Mouse (Mus musculus) gastrocnemius, adult 8-10 months (tissue): ENCODE data around the gene 1700067P10Rik. TPM values are rescaled to one million over a fixed set of nuclear protein-coding genes. Genes with fewer than 3 reads are reported as not detected.

ENCODE experiments used
- DNase-seq, 2 experiments: peaks; one replicate each; pipeline ENCODE4 v3.0.0; 2022; ENCODE audit warnings: low spot score in 2 of 2
- total RNA-seq, 4 experiments: library from RNA; stranded (reverse); gene quantifications; 2 replicates each; pipeline ENCODE4 v1.2.4; 2022

The 1700067P10Rik gene
- total RNA-seq, 4 experiments from 2014 or later = not detected

DNA sequence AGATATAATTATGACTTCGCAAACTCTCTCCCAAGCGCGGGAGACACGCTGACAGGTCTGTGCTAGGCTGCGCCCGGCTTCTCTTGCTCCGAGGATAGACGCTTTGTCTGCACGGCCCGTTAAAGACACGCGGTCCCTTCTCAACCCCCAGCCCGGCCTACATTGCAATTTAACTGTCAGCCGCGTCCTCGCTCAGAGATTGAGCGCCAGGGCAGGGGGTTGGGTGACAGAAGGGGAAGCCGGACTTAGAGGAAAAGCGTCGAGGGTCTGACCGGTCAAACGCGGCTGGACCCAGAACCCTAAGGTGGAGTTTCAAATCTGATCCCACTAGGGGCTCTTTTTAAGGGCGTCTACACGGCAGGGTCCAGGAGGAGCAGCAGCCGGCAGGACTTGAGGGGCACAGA lies 6.6 kb downstream of the 1700067P10Rik start:
- DNase-seq = no peak

DNA sequence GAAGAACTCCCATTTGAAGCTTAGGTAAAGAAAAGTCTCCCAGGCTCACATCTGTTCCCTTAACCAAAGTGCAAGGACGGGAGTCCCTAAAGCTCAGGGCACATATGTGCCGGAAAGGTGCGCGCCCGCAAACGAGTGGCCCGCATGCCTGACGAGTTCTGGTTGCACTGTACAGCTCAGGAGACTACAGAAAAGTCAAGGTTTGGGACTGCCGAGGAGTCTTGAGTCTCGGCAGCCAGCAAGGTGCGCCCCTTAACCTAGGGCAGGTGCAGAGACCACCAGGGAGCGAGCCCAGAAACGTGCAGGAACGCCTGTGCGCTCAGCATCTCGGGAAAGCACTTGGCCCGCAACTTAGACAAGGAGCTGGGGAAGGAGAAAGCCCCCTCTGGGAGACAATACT lies 7.2 kb downstream of the 1700067P10Rik start:
- no peak for DNase-seq

DNA sequence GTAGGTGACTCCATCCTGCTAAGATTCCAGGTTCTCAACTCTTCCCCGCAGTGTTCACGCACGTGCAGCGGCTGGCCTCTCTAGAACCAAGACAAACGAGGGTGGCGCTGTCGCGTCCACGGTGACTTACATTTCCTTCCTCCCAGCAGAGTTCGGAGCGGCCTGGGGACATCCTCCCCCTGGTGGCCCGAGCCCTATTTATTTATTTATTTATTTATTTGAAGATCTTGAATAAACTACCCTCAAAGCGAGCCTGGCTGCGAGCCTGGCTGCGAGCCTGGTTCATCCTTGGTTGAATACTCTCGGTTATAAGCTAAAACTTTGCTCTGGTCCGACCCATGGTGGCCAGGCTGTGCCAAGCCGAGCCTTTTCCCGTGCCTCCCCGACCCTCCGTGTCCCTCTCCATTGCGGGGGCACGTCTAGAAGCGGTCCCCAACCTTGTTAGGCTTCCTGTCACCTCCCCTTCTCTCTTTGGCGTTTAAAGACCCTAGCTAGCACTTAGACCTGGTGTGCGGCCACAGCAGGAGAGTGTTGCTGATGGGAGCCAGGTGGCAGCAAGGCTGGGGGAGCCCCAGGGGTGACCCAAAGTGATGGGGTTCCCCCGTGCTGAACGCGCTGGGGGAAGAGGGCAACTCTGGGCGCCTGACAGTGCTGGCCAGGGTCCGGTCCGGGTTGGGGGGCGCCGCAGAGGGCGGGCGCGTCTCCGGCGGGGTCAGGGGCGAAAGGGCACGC lies 8.1 kb downstream of the 1700067P10Rik start:
- no peak for DNase-seq

DNA sequence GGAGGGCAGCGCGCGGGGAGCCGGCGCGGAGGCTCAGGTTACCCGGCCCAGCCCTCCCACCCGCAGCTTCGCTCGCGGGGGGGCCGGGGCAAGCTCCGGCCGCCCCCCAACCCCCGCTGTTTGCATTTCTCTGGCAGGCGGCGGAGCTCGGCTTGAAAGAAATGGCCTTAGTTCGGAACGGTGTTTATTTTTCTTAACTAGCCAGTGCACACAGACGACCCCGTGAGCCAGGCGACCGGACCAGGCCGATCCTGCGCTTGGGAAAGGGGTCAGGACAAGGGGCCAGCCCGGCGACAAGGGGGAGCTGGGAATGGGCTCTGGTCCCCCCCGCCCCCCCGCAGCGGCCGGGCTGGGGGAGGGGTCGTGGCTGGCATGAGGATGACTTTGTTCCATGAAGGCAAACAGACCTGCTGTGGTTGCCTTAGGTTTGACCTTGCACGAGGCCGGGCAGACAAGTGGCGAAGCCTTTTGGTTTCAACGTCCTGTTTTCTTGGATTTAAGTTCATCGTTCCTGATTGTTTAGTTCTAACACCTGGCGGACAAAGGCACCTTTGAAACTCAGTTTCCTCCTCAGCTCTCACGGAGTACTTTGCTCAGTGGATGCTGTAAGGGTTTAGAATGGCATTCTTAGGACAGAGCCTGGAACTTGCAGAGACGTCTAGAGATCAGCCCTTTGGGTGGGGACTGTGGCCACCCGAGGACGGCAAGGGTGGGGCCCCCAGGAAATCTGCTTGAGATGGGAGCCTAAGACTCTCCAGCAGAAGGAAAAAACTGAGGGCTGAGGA lies 8.8 kb downstream of the 1700067P10Rik start:
- no peak for DNase-seq

DNA sequence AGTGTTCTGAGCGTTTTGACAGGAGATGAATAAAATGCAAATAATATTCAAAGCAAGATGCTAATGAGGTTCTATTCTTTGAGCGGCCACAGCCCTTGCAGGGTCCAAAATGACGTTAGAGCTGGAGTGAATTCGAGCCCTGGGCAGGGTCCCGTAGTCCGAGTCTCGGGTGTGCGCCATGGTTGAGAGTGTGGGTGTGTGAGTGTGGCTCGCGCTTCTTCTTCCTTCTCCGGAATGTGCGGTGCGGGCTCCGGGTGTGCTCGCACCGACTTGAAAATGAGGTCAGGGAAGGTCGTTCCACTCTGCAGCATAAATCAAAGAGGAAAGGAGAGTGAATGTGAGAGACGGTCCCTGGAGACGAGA lies 9.4 kb downstream of the 1700067P10Rik start:
- DNase-seq = no peak

DNA sequence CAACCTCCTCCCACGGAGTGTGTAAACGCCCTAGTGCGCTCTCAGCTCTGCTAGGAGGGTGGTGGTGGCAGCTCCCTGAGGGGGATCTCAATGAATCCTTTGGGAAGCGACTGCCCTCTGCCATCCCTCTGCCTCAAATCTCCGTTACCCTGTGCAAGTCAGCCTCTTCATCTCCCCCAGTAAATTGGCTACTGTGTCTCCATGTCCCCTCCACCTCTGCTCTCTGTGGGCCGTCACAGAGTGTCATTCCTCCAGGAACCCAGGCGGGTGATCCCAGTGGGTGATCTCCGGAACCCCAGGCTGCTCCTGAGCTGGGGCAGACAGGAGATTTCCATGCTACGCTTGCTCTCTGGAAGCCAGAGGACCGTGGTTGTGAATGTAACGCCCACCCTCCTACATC lies 10.2 kb downstream of the 1700067P10Rik start:
- no peak for DNase-seq

DNA sequence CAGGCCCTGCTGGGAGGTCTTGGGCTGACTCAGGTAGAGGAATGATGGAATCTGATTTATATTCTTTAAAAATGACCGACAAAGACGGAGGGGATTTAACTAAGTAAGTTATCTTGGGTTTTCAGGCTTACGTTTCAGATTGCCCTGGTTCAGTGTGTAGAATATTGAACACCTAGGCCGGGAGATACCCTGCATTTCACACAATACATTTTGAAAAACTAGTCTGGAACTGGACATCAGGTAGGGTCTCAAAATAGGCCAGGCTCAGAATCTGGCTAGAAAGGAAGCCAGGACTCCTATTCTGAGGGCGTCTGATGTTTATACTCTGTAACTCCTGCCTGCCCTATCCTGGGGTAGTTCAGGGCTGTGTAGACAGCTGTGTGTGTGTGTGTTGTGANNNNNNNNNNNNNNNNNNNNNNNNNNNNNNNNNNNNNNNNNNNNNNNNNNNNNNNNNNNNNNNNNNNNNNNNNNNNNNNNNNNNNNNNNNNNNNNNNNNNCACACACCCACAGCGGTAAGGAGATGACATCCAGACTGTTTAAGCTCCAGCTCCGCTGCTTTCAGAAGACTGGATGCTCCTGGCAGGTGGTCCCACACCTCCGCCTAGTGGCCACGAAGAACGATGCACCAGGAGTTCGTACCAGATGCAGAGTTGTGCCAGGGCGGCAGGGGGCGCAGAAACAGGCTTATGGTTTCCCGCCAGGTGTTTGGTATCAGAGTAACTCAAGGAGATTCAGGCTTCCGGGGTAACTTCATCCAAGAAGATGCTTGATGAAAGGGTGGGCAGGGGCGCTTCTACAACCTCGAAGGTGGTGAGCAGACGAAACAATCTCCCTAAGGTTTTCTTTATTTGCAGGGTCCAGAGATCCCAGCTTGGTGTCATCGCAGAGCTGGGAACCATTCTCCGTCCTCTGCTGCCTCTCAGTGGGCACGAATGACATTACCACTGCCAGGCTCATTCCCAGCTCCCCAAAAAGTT lies 11.6 kb downstream of the 1700067P10Rik start:
- peak; percentile 68 to 71 for DNase-seq

DNA sequence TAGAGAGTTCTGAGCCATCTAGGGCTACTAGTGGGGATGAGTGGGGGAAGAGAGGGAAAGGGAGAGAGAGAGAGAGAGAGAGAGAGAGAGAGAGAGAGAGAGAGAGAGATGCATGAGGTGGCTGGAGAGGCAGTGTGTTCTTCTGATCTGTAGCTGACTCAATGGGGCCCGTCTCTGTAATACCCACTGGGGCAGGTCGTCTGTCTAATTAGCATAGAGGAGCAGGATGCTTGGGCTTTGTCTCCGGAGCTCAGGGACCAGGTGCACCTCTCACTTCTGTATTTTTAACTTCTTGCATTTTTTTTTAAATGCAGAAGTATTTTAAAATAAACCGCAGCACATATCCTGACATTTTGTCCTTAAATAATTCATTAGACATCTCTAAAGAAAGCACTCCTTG lies 18.2 kb downstream of the 1700067P10Rik start:
- no peak for DNase-seq

DNA sequence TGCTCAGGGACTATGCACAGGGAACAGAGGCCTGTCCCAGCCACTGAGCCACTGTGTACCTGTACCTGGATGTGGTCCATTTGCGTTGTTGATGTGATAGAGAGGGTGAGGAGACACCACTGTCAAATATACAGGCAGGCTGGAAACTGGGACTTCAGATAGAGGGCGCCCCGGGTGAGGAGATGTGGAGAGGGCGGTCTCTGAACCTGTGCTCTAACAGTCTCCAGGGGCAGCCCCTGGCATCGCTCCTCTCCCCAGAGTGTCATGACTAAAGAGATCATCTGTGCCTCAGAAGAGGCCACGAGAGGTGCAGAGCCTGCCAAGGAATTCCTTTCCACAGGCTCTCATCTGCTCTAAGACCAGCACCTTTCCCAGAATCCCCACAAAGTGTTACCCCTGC lies 18.7 kb downstream of the 1700067P10Rik start:
- DNase-seq = no peak

DNA sequence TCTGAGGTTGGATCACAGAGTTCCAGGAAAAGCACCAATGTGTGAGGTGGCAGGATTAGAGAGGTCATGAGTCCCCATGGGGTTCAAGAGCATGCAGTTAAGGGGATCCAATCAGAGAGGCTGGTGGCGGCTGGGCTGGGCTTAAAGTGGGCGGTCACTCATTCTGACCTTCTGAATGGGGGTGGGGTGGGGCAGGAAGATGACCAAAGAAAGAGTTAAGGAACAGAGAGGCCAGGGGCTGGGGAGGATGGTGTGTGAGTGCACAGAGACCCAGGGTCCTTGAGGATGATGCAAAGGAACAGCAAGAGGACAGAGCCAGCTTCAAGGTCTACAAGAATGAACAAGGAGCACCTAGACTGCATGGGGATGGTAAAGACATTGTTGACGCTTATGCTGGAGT lies 19.4 kb downstream of the 1700067P10Rik start:
- DNase-seq = no peak

DNA sequence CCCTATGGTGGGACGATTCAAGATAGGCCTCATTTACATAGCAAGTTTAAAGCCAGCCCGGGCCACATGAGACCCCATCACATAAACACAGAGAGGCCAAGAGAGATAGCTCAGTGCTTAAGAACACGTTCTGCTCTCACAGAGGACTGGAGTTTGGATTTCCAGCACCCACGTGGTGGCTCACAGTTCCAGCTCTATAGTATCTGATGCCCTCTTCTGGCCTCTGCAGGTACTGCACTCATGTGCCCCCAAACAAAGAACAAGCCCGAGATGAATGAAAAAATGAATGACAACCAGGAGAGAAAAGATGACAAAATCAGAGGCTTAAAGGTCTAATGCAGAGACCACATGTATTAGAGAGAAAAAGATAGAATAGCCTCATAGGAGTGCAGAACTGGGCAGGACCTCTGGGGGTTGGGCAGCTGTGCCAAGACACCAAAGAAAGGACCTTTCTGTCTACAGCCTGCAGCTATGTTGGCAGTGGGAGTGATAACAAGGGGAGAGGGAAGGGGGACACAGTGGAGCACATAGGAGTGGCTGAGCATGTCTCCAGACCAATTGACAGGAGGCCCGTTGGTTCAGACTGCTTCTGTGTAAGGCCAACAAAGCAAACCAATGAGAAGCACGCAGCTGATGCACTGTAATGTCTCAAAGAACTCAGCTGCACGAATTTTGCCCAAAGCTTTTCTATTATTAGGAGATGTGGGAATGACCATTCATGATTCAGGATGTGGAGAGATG lies 21.6 kb downstream of the 1700067P10Rik start:
- no peak for DNase-seq

DNA sequence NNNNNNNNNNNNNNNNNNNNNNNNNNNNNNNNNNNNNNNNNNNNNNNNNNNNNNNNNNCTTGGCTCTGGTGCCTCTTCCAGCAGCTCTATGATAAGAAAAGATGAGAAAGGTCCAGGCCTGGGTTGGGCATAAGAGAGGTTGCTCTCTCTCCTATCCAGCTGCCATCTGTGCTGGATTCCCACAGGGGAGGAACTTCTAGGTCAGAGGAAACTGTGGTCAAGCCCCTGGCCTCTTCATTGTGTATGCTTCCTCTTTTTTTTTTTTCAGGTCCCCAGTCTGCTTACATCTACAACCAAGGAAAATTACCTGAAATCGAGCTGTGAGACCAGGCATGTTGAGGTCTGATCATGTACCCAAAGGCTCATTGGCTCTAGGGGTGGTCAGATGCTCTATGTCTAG lies 29.5 kb downstream of the 1700067P10Rik start:
- no peak for DNase-seq

DNA sequence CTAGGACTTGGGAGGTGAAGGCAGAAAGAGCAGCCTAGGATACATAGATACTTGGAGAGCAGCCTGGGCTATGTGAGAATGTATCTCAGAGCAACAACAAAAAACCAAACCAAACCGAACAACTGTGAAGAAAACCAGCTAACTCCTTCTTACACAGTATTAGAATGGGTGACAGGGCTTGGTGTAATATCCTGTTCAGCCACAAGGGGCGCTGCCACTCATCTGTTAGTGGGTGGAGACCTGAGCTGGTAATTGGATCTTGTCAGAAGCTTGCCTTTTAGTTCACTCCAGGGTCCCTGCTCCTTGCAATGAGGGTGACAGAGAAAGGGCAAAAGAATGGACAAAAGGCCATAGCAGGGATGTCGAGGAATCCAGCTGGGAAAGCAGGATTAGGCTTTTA lies 30.5 kb downstream of the 1700067P10Rik start:
- peak; percentile 55 to 58 for DNase-seq

DNA sequence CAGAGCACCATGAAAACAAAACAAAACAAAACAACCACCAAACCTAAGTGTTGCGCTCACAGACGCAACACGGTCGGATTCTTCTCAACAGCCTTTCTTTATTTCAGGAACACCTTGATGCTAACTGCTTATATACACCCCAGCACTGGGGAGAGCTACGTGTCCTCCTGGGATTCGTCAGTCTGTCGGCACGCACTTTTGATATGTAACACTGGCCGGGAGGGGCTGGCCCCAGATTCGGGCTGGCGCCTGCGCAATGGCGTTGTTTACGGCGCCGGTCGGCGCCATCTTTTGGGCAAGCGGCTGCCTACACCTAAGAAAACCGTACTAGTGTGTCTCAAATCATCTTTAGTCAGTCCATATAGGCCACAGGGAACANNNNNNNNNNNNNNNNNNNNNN lies 31.3 kb downstream of the 1700067P10Rik start:
- no peak for DNase-seq

DNA sequence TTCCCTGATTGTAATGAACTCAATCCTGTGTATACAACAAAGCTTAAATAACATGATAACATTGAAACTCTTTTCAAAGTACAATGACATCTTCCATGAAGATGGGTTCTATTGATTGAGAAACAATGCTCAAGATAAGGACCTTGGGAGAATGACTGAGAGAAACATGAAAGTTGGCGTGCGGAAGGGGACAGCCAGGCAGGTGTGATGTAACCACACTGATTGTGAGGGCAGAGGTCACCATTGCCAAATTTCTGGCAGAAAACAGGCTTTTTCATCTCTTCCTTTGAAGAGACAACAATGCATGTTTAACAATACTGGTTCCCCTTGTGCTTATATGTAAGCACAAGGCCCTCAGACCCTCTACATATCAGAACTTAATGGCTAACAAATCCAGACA lies 43.7 kb downstream of the 1700067P10Rik start:
- DNase-seq = no peak

Other genes with a start within 250 kb of the 1700067P10Rik start
- 1 to 10 TPM; 5.9 to 7.8 (median 6.6) TPM for gene Foxp4, start 164.7 kb upstream of the 1700067P10Rik start, total RNA-seq
- gene 1700122O11Rik, start 51.0 kb upstream of the 1700067P10Rik start, total RNA-seq = not detected
- gene 9830107B12Rik, start 56.9 kb downstream of the 1700067P10Rik start, total RNA-seq = not detected
- gene A530064D06Rik, start 78.0 kb downstream of the 1700067P10Rik start, total RNA-seq = not detected
- not detected for gene Trem1, start 143.4 kb downstream of the 1700067P10Rik start, total RNA-seq
- gene Trem3, start 158.5 kb downstream of the 1700067P10Rik start, total RNA-seq = not detected
- gene Treml4, start 175.0 kb downstream of the 1700067P10Rik start, total RNA-seq = not detected
- gene Treml2, start 210.2 kb downstream of the 1700067P10Rik start, total RNA-seq = under 1 TPM in 2 of 4 experiments, not detected in 2; 0.15 to 0.40 TPM
- not detected for gene B430306N03Rik, start 226.8 kb downstream of the 1700067P10Rik start, total RNA-seq